Mouse (Mus musculus) liver, postnatal 0 days (tissue): Measurements from ENCODE around the gene Ccdc194. TPM values are rescaled to one million over a fixed set of nuclear protein-coding genes. Genes with fewer than 3 reads are reported as not detected.

Source experiments
- ATAC-seq: fragments of 200-750 bp; cut with Nextera tagmentation; 2 replicates; pipeline ENCODE4 v1.8.0; 2017; ENCODE audit warnings: mild to moderate bottlenecking, moderate library complexity
- DNase-seq: peaks from one replicate; pipeline ENCODE4 v3.0.0-alpha.2; 2016
- H3K27ac ChIP-seq: fragments of 300-500 bp; sonication (generic); 2 replicates; pipeline ENCODE4 v1.5.1; 2014; ENCODE audit warnings: antibody characterized with exemption, moderate library complexity, mild to moderate bottlenecking, low read depth
- H3K27me3 ChIP-seq: fragments of 300-500 bp; sonication (generic); 2 replicates; pipeline ENCODE4 v1.6.1; 2014; ENCODE audit warnings: low read length, control low read depth, mixed read lengths; ENCODE audit not compliant: insufficient read depth
- H3K36me3 ChIP-seq: fragments of 300-500 bp; sonication (generic); replicated peaks from 2 replicates; pipeline ENCODE4 v1.6.1; 2014; ENCODE audit warnings: mild to moderate bottlenecking, control low read depth, low read length, moderate library complexity, mixed read lengths; ENCODE audit not compliant: insufficient read depth
- H3K4me1 ChIP-seq: fragments of 300-500 bp; sonication (generic); 2 replicates; pipeline ENCODE4 v1.6.1; 2014; ENCODE audit warnings: antibody characterized with exemption, mild to moderate bottlenecking, control low read depth; ENCODE audit not compliant: insufficient read depth
- H3K4me2 ChIP-seq: fragments of 300-500 bp; sonication (generic); 2 replicates; pipeline ENCODE4 v1.6.1; 2014; ENCODE audit warnings: low read depth, mild to moderate bottlenecking, low read length, moderate library complexity, mixed read lengths
- H3K4me3 ChIP-seq: fragments of 300-500 bp; sonication (generic); 2 replicates; pipeline ENCODE4 v1.5.1; 2014; ENCODE audit warnings: low read depth, low read length
- H3K9ac ChIP-seq: fragments of 300-500 bp; sonication (generic); replicated peaks from 2 replicates; pipeline ENCODE4 v1.6.1; 2014; ENCODE audit warnings: mild to moderate bottlenecking, moderate library complexity
- H3K9me3 ChIP-seq: fragments of 300-500 bp; sonication (generic); 2 replicates; pipeline ENCODE4 v1.6.1; 2016; ENCODE audit warnings: mild to moderate bottlenecking, control low read depth, low read length, mixed read lengths
- CTCF ChIP-seq: sonication (generic); IDR thresholded peaks from 2 replicates; pipeline ENCODE4 v1.5.1; 2016; ENCODE audit warnings: antibody characterized with exemption, low read depth
- EP300 ChIP-seq: IDR thresholded peaks from 2 replicates; pipeline ENCODE4 v1.6.1; 2016; ENCODE audit warnings: antibody characterized with exemption, low read depth, mild to moderate bottlenecking
- WGBS: fragments of 180-500 bp; shearing (Covaris S2); extraction: QIAGEN DNeasy Blood & Tissue Kit; methylation state at CpG from one replicate; pipeline ENCODE4 v1.1.7; 2014; ENCODE audit not compliant: insufficient replicate concordance; 5-methylcytosine and 5-hydroxymethylcytosine counted together
- polyA plus RNA-seq: library from polyadenylated mRNA; unstranded; fragments of >200 nt; fragmentation: Nextera tagmentation; extraction: Ambion mirVana; gene quantifications from 2 replicates; pipeline ENCODE4 v1.2.1, GENCODE M21; 2015

Gene Ccdc194
- polyA plus RNA-seq, 1 experiment from 2014 or later, result not detected

GRCm38 (mm10) chr8:71570291-71570954 lies 44.9 kb upstream of the Ccdc194 start:
- peak overlapping the region; percentile 57 for H3K27ac ChIP-seq
- WGBS, result 1% methylated on average over 41 of the region's 41 CpGs
- TF ChIP-seq CTCF (no peak), EP300 (peak; percentile 48; the same call in 1 of the 2 replicates)
- no peaks in the 10 kb centered on the region for H3K36me3 ChIP-seq
- peaks cover 27% of the 10 kb centered on the region for H3K4me1 ChIP-seq
- H3K9ac ChIP-seq, result peak overlapping the region; percentile 19
- peaks cover 3% of the 10 kb centered on the region; the same call in 1 of the 2 replicates for H3K27me3 ChIP-seq
- H3K4me2 ChIP-seq, result peak overlapping the region; percentile 81
- ATAC-seq (peak; percentile 84), DNase-seq (peak; percentile 90)
- H3K4me3 ChIP-seq, result peak overlapping the region; percentile 57
- no peaks in the 10 kb centered on the region for H3K9me3 ChIP-seq

GRCm38 (mm10) chr8:71569366-71570290 lies 44.1 kb upstream of the Ccdc194 start:
- H3K27ac ChIP-seq, result peak overlapping the region; percentile 90
- H3K36me3 ChIP-seq, result no peaks in the 10 kb centered on the region
- no peaks in the 10 kb centered on the region for H3K9me3 ChIP-seq
- peak overlapping the region; percentile 57 for H3K4me3 ChIP-seq
- DNase-seq (peak; percentile 85), ATAC-seq (peak; percentile 88)
- peak overlapping the region; percentile 55 for H3K9ac ChIP-seq
- H3K27me3 ChIP-seq, result peaks cover 3% of the 10 kb centered on the region; the same call in 1 of the 2 replicates
- WGBS, result 3% methylated on average over 49 of the region's 51 CpGs
- H3K4me1 ChIP-seq, result peaks cover 27% of the 10 kb centered on the region
- no peak for TF ChIP-seq EP300
- no peak for TF ChIP-seq CTCF
- H3K4me2 ChIP-seq, result peak overlapping the region; percentile 81

GRCm38 (mm10) chr8:71568941-71569340 lies 43.4 kb upstream of the Ccdc194 start:
- H3K4me2 ChIP-seq, result peak overlapping the region; percentile 81; the same call in 1 of the 2 replicates
- ATAC-seq (no peak), DNase-seq (no peak)
- no peak overlapping the region for H3K4me3 ChIP-seq
- WGBS, result 53% methylated on average over 6 of the region's 6 CpGs
- no peak for TF ChIP-seq EP300
- no peak for TF ChIP-seq CTCF
- 0 out of 2 replicates have a peak overlapping the region, but pooled peaks have one; percentile 44 for H3K27ac ChIP-seq
- H3K36me3 ChIP-seq, result no peaks in the 10 kb centered on the region
- peaks cover 27% of the 10 kb centered on the region for H3K4me1 ChIP-seq
- peaks cover 3% of the 10 kb centered on the region; the same call in 1 of the 2 replicates for H3K27me3 ChIP-seq
- H3K9me3 ChIP-seq, result peaks cover 3% of the 10 kb centered on the region; the same call in 1 of the 2 replicates
- H3K9ac ChIP-seq, result no peak overlapping the region

GRCm38 (mm10) chr8:71568387-71568937 lies 43.0 kb upstream of the Ccdc194 start, which contains the start of gene Slc27a1:
TSS of gene Slc27a1 (plus strand) at chr8:71568882.
- H3K4me2 ChIP-seq, result peak within 1 kb of the TSS; percentile 81
- peak within 1 kb of the TSS; percentile 90 for H3K27ac ChIP-seq
- DNase-seq, result no peak
- H3K9ac ChIP-seq, result peak within 1 kb of the TSS; percentile 55
- H3K36me3 ChIP-seq, result no peaks in the 10 kb centered on the region
- peaks cover 3% of the 10 kb centered on the region; the same call in 1 of the 2 replicates for H3K9me3 ChIP-seq
- TF ChIP-seq CTCF (no peak), EP300 (no peak)
- peak within 1 kb of the TSS; percentile 57 for H3K4me3 ChIP-seq
- H3K27me3 ChIP-seq, result peaks cover 3% of the 10 kb centered on the region; the same call in 1 of the 2 replicates
- peaks cover 27% of the 10 kb centered on the region for H3K4me1 ChIP-seq
- WGBS, result 27% methylated on average over 8 of the region's 13 CpGs
- ATAC-seq, result no peak

GRCm38 (mm10) chr8:71567587-71567986 lies 42.1 kb upstream of the Ccdc194 start:
- H3K27me3 ChIP-seq, result peaks cover 9% of the 10 kb centered on the region; the same call in 1 of the 2 replicates
- TF ChIP-seq EP300 (no peak), CTCF (no peak)
- WGBS, result 74% methylated on average over 7 of the region's 7 CpGs

More at GRCm38 (mm10) chr8:71567587-71567986, 42.1 kb upstream of the Ccdc194 start:
- no peak for ATAC-seq
- Histone ChIP-seq H3K4me2 (no peak overlapping the region), H3K36me3 (no peaks in the 10 kb centered on the region), H3K9me3 (peaks cover 3% of the 10 kb centered on the region; the same call in 1 of the 2 replicates), H3K4me3 (no peak overlapping the region), H3K27ac (no peak overlapping the region), H3K4me1 (peaks cover 32% of the 10 kb centered on the region), H3K9ac (no peak overlapping the region)
- DNase-seq, result no peak
